ENCODE assay signal across 15 mouse cellular contexts in the genomic region with DNA sequence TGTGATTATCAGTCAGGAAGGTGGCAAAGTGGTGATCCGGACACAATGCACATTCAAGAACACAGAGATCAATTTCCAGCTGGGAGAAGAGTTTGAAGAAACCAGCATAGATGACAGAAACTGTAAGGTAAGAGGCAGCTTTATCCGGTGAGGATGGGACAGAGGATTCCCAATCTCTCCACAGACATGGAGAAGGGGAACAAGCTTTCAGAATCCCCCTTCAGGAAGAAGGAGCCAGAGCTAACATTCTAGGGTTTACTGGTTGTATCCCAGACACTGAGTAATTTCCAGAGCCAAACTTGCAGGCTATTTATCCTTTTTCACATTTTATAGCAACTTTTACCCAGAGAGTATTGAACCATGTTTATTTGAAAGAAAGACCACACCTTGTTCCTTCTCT. TPM values are rescaled to one million over a fixed set of nuclear protein-coding genes. Genes with fewer than 3 reads are reported as not detected.
DNase-seq lines count a peak whose midpoint lies in the region; ATAC-seq and TF ChIP-seq lines count a peak whose summit lies in the region.
"Had no signal": no experiment of that assay in that cellular context is flagged by ENCODE, and none has a peak within 500 bp of the region (broad histone marks: within the 10 kb centered on the region; RNA-seq: fewer than 3 reads in every experiment).

No protein-coding gene starts in this region.

- WGBS in liver, adult 2 months, result 73% methylated on average over 2 of the region's 2 CpGs
- WGBS in forebrain, embryonic 16.5 days, result 9% methylated on average over 2 of the region's 2 CpGs
- WGBS in midbrain, embryonic 11.5 days, result 27% methylated on average over 2 of the region's 2 CpGs
- 47% methylated on average over 2 of the region's 2 CpGs for WGBS in olfactory bulb, adult 2 months

- H3K9me3 ChIP-seq in forebrain, embryonic 16.5 days (ENCODE audit: control insufficient read depth, low read length), result no peaks in the 10 kb centered on the region
- no peaks in the 10 kb centered on the region for H3K9me3 ChIP-seq in midbrain, embryonic 11.5 days (ENCODE audit: control insufficient read depth, low read length)
- H3K9me3 ChIP-seq: limb, embryonic 12.5 days had no signal

- no peaks in the 10 kb centered on the region for H3K36me3 ChIP-seq in liver, adult 2 months (ENCODE audit: control insufficient read depth, insufficient read depth, low read length)
- H3K36me3 ChIP-seq in forebrain, embryonic 16.5 days (ENCODE audit: control insufficient read depth, insufficient read depth), result no peaks in the 10 kb centered on the region
- peaks cover 2% of the 10 kb centered on the region; the same call in 1 of the 2 replicates for H3K36me3 ChIP-seq in midbrain, embryonic 11.5 days (ENCODE audit: control insufficient read depth, insufficient read depth, low read length)
- H3K36me3 ChIP-seq: limb, embryonic 12.5 days had no signal

- TF ChIP-seq POLR2A in liver, adult 2 months (IDR thresholded peaks at IDR 0.05; ENCODE audit: extremely low read depth, insufficient read depth, low read length), result no peak
- no peak for TF ChIP-seq POLR2A in olfactory bulb, adult 2 months (IDR thresholded peaks at IDR 0.05; ENCODE audit: insufficient read depth, low read depth, low read length)

- H3K27ac ChIP-seq in liver, adult 2 months (replicated peaks; ENCODE audit: insufficient read depth, low read depth, low read length), result no peak overlapping the region
- H3K27ac ChIP-seq in forebrain, embryonic 16.5 days (ENCODE audit: low read length), result peak overlapping the region; percentile 92
- H3K27ac ChIP-seq in midbrain, embryonic 11.5 days (ENCODE audit: low read depth, low read length), result peak overlapping the region; percentile 94
- H3K27ac ChIP-seq in olfactory bulb, adult 2 months (ENCODE audit: insufficient read depth, low read depth, low read length), result no peak overlapping the region
- H3K27ac ChIP-seq: heart, adult 2 months; limb, embryonic 12.5 days had no signal

- no peaks in the 10 kb centered on the region for H3K79me2 ChIP-seq in liver, adult 2 months (ENCODE audit: control insufficient read depth, insufficient read depth, low read length)

- TF ChIP-seq CTCF in liver, adult 2 months (IDR thresholded peaks at IDR 0.05; ENCODE audit: low read depth, low read length), result no peak
- no peak for TF ChIP-seq CTCF in olfactory bulb, adult 2 months (IDR thresholded peaks at IDR 0.05; ENCODE audit: insufficient read depth, low read depth, low read length)

- H3K27me3 ChIP-seq in liver, adult 2 months (ENCODE audit: control insufficient read depth, insufficient read depth, low read length), result no peaks in the 10 kb centered on the region
- H3K27me3 ChIP-seq in forebrain, embryonic 16.5 days (replicated peaks; ENCODE audit: control insufficient read depth, insufficient read depth, low read length), result no peaks in the 10 kb centered on the region
- no peaks in the 10 kb centered on the region for H3K27me3 ChIP-seq in midbrain, embryonic 11.5 days (ENCODE audit: control insufficient read depth, insufficient read depth, low read length)
- H3K27me3 ChIP-seq: limb, embryonic 12.5 days had no signal

- DNase-seq in liver, adult 2 months (ENCODE audit: extremely low read depth, low read depth, low spot score), result no peak
- DNase-seq in liver, result no peak
- DNase-seq in midbrain, embryonic 11.5 days (ENCODE audit: low spot score, missing footprints), result peak; percentile 90
- DNase-seq in adrenal gland, adult 8-10 months, result no peak
- DNase-seq in gastrocnemius, postnatal 10 days, result no peak
- no peak for DNase-seq in cerebellum, adult 8-10 months
- DNase-seq: cerebellum, adult 18-20 months; heart, adult 2 months; heart, postnatal 36 days; layer of hippocampus, adult 9-11 months; lung, adult 18-20 months; thymus, postnatal 14 days had no signal

- no peaks in the 10 kb centered on the region for H3K4me1 ChIP-seq in liver, adult 2 months (ENCODE audit: control insufficient read depth, insufficient read depth, low read length)
- peaks cover 27% of the 10 kb centered on the region for H3K4me1 ChIP-seq in forebrain, embryonic 16.5 days (replicated peaks; ENCODE audit: control insufficient read depth, insufficient read depth, low read length)
- peaks cover 26% of the 10 kb centered on the region for H3K4me1 ChIP-seq in midbrain, embryonic 11.5 days (ENCODE audit: control insufficient read depth, insufficient read depth, low read length)
- no peaks in the 10 kb centered on the region; the same call in 1 of the 2 replicates for H3K4me1 ChIP-seq in olfactory bulb, adult 2 months (ENCODE audit: control insufficient read depth, insufficient read depth, low read length)

- H3K4me3 ChIP-seq in liver, adult 2 months (ENCODE audit: insufficient read depth, low read depth, low read length), result no peak overlapping the region
- H3K4me3 ChIP-seq in forebrain, embryonic 16.5 days (replicated peaks; ENCODE audit: low read length), result peak overlapping the region; percentile 41
- peak overlapping the region; percentile 57 for H3K4me3 ChIP-seq in midbrain, embryonic 11.5 days (ENCODE audit: low read depth, low read length)
- H3K4me3 ChIP-seq in olfactory bulb, adult 2 months (ENCODE audit: insufficient read depth, low read depth, low read length), result peak overlapping the region; percentile 7; the same call in 1 of the 2 replicates
- H3K4me3 ChIP-seq: heart, adult 2 months; limb, embryonic 12.5 days had no signal

- no peak for ATAC-seq in forebrain, embryonic 16.5 days
- ATAC-seq in midbrain, embryonic 11.5 days (ENCODE audit: low FRiP score), result no peak

- H3K9ac ChIP-seq in liver, adult 2 months (ENCODE audit: low read depth, low read length), result 0 out of 2 replicates have a peak overlapping the region, but pooled peaks have one; percentile 7
- H3K9ac ChIP-seq in forebrain, embryonic 16.5 days (replicated peaks; ENCODE audit: low read depth, low read length), result peak overlapping the region; percentile 31
- H3K9ac ChIP-seq in midbrain, embryonic 11.5 days (ENCODE audit: low read length), result peak overlapping the region; percentile 81
- H3K9ac ChIP-seq: limb, embryonic 12.5 days had no signal

- H3K4me2 ChIP-seq in forebrain, embryonic 16.5 days (ENCODE audit: low read length), result peak overlapping the region; percentile 51
- peak overlapping the region; percentile 71 for H3K4me2 ChIP-seq in midbrain, embryonic 11.5 days

RNA-seq across cellular contexts. Expression of a gene that starts 0.9 kb away (rescaled TPM):
- total RNA-seq in liver, adult 2 months (2014; rRNA removed), result 5.9 and 10.0 TPM in 2 replicates
- polyA plus RNA-seq in liver, adult 2 months (2012; rRNA removed), result 0.59 and 0.61 TPM in 2 replicates
- 1,407 and 1,717 TPM in 2 replicates for polyA plus RNA-seq in forebrain, embryonic 16.5 days (2015; fragmentation: Nextera tagmentation; extraction: Ambion mirVana)
- polyA plus RNA-seq in midbrain, embryonic 11.5 days (2014; fragmentation: Nextera tagmentation; extraction: Ambion mirVana), result 1,096 and 1,115 TPM in 2 replicates
- 523 TPM in 1 of 2 replicates, not detected in the other for polyA plus RNA-seq in olfactory bulb, adult 2 months (2012; ENCODE audit: insufficient read depth, insufficient read length, low replicate concordance, missing spikeins)
- total RNA-seq in adrenal gland, adult 8-10 months (2022), result 1 to 10 TPM in 2 of 4 experiments, under 1 TPM in 2; 0.59 to 1.3 (median 0.89) TPM
- 1 to 10 TPM; 1.6 to 1.8 TPM for total RNA-seq in gastrocnemius, postnatal 10 days (2021)

RNA-seq across cellular contexts. Expression of a gene that starts 8.6 kb away (rescaled TPM):
- 56.2 and 69.3 TPM in 2 replicates for total RNA-seq in liver, adult 2 months (2014; rRNA removed)
- polyA plus RNA-seq in liver, adult 2 months (2012; rRNA removed), result 45.8 and 50.7 TPM in 2 replicates
- polyA plus RNA-seq in forebrain, embryonic 16.5 days (2015; fragmentation: Nextera tagmentation; extraction: Ambion mirVana), result 17.3 and 19.5 TPM in 2 replicates
- polyA plus RNA-seq in midbrain, embryonic 11.5 days (2014; fragmentation: Nextera tagmentation; extraction: Ambion mirVana), result 10.1 and 11.8 TPM in 2 replicates
- not detected in 2 replicates for polyA plus RNA-seq in olfactory bulb, adult 2 months (2012; ENCODE audit: insufficient read depth, insufficient read length, low replicate concordance, missing spikeins)
- 10 to 100 TPM; 25.4 to 45.3 (median 33.2) TPM for total RNA-seq in adrenal gland, adult 8-10 months (2022)
- 10 to 100 TPM; 17.2 to 17.5 TPM for total RNA-seq in gastrocnemius, postnatal 10 days (2021)

Comparison
In these comparisons a context has a peak if more than half of its experiments do, and no peak if none do; other contexts are left out.
1. H3K27ac ChIP-seq: peak in forebrain, embryonic 16.5 days (single experiment) and midbrain, embryonic 11.5 days (single experiment); none in liver, adult 2 months (single experiment) and olfactory bulb, adult 2 months (single experiment).
2. H3K9ac ChIP-seq: peak in every context shown above with its lines; median percentile 81 in midbrain, embryonic 11.5 days; 31 in forebrain, embryonic 16.5 days; 7 in liver, adult 2 months.